Mouse (Mus musculus): ENCODE measurements around the gene Tpgs1. TPM values are rescaled to one million over a fixed set of nuclear protein-coding genes. Genes with fewer than 3 reads are reported as not detected.

Gene Tpgs1
- total and polyA plus RNA-seq, 3 experiments, result 23.5 to 48.0 TPM; not detected in 1

DNA sequence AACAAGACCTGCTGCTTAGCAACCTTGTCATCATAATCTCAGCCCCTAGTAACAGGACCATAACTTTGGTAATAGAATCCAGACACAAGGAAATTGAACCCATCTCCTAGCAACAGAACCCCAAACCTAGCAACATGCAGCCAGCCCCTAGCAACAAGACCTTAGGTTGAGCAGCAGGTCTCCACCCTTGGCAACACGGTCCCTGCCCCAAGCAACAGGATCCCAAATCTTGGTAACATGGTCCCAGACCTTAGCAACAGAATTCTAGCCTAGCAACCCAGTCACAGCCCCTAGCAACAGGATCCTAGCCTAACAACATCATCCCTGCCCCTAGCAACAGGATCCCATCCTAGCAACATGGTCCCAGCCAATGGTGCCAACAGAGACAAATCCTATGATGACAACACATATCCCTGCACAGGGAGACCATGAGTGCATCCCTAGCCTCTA, 14.2 kb upstream of the Tpgs1 start:
- TF ChIP-seq POLR2AphosphoS5 (IDR thresholded peaks at IDR 0.05; ENCODE audit: borderline replicate concordance, low read depth, low read length) (no peak), MEF2A (IDR thresholded peaks at IDR 0.05; ENCODE audit: extremely low read depth, insufficient replicate concordance, low read depth, low read length, poor library complexity, severe bottlenecking) (no peak), MAZ (IDR thresholded peaks at IDR 0.05; ENCODE audit: low read depth, low read length) (no peak), NELFE (IDR thresholded peaks at IDR 0.05; ENCODE audit: low read depth, low read length) (no peak), GABPA (IDR thresholded peaks at IDR 0.05; ENCODE audit: low read depth, low read length) (no peak), EP300 (IDR thresholded peaks at IDR 0.05; ENCODE audit: low read depth in 1 of 2, low read length in 2 of 2) (no peak), CHD2 (IDR thresholded peaks at IDR 0.05; ENCODE audit: low read length) (no peak)
- Histone ChIP-seq H3K4me1 (ENCODE audit: control insufficient read depth in 1 of 2, insufficient read depth in 2 of 2, low read length in 2 of 2) (no peaks in the 10 kb centered on the region), H3K27me3 (ENCODE audit: control insufficient read depth in 1 of 2, insufficient read depth in 2 of 2, low read length in 2 of 2) (peaks cover 0 to 1% of the 10 kb centered on the region in 2 experiments; a peak in 1 of 4 replicates), H3K9ac (ENCODE audit: control insufficient read depth, low read depth, low read length, poor library complexity, severe bottlenecking) (no peak overlapping the region), H3K4me3 (ENCODE audit: control insufficient read depth in 1 of 2, insufficient read depth in 1 of 2, low read depth in 2 of 2, low read length in 2 of 2) (no peak overlapping the region), H3K79me2 (ENCODE audit: control insufficient read depth, insufficient read depth, low read length, poor library complexity) (no peaks in the 10 kb centered on the region), H3K27ac (ENCODE audit: control insufficient read depth, low read depth, low read length) (no peak overlapping the region), H3K36me3 (ENCODE audit: control insufficient read depth in 1 of 2, insufficient read depth in 2 of 2, low read length in 2 of 2) (no peaks in the 10 kb centered on the region), H3K9me3 (replicated peaks; ENCODE audit: insufficient read depth, low read length) (no peaks in the 10 kb centered on the region)
- no peak for DNase-seq (ENCODE audit: low read depth, low spot score)

GRCm38 (mm10) chr10:79658829-79659228, 10.3 kb upstream of the Tpgs1 start:
- Histone ChIP-seq H3K79me2 (ENCODE audit: control insufficient read depth, insufficient read depth, low read length, poor library complexity) (no peaks in the 10 kb centered on the region), H3K4me1 (ENCODE audit: control insufficient read depth in 1 of 2, insufficient read depth in 2 of 2, low read length in 2 of 2) (no peaks in the 10 kb centered on the region), H3K27ac (ENCODE audit: control insufficient read depth, low read depth, low read length) (no peak overlapping the region), H3K9ac (ENCODE audit: control insufficient read depth, low read depth, low read length, poor library complexity, severe bottlenecking) (no peak overlapping the region), H3K27me3 (ENCODE audit: control insufficient read depth in 1 of 2, insufficient read depth in 2 of 2, low read length in 2 of 2) (no peaks in the 10 kb centered on the region), H3K36me3 (ENCODE audit: control insufficient read depth in 1 of 2, insufficient read depth in 2 of 2, low read length in 2 of 2) (no peaks in the 10 kb centered on the region), H3K4me3 (ENCODE audit: control insufficient read depth in 1 of 2, insufficient read depth in 1 of 2, low read depth in 2 of 2, low read length in 2 of 2) (no peak overlapping the region), H3K9me3 (replicated peaks; ENCODE audit: insufficient read depth, low read length) (no peaks in the 10 kb centered on the region)
- TF ChIP-seq CTCF (IDR thresholded peaks at IDR 0.05 in 2 of 3, conservative IDR thresholded peaks at IDR 0.05 in 1 of 3; ENCODE audit: control insufficient read depth in 1 of 3, insufficient read depth in 1 of 3, low read depth in 2 of 3, low read length in 3 of 3, poor library complexity in 1 of 3, severe bottlenecking in 1 of 3) (peak in 2 of 3 experiments; percentile 48 to 59; a peak in 4 of 6 replicates), JUND (IDR thresholded peaks at IDR 0.05; ENCODE audit: low read depth, low read length) (no peak), SMC3 (IDR thresholded peaks at IDR 0.05; ENCODE audit: low read depth, low read length) (no peak), KAT2A (conservative IDR thresholded peaks at IDR 0.05; ENCODE audit: low read depth, low read length) (no peak), ZKSCAN1 (IDR thresholded peaks at IDR 0.05; ENCODE audit: low read depth, low read length) (no peak), RAD21 (IDR thresholded peaks at IDR 0.05; ENCODE audit: low read depth, low read length) (peak; percentile 23), MXI1 (IDR thresholded peaks at IDR 0.05; ENCODE audit: low read depth, low read length) (no peak), MAZ (IDR thresholded peaks at IDR 0.05; ENCODE audit: low read depth, low read length) (no peak), TAL1 (IDR thresholded peaks at IDR 0.05; ENCODE audit: low read length) (no peak), SIN3A (IDR thresholded peaks at IDR 0.05; ENCODE audit: low read length) (no peak), MAFK (IDR thresholded peaks at IDR 0.05; ENCODE audit: borderline replicate concordance, low read depth, low read length) (no peak), RCOR1 (IDR thresholded peaks at IDR 0.05; ENCODE audit: low read depth, low read length) (no peak), EP300 (IDR thresholded peaks at IDR 0.05; ENCODE audit: low read depth in 1 of 2, low read length in 2 of 2) (no peak), MYC (IDR thresholded peaks at IDR 0.05; ENCODE audit: low read depth, low read length) (no peak), ZC3H11A (IDR thresholded peaks at IDR 0.05; ENCODE audit: low read depth, low read length) (no peak)
- peak; percentile 32 for DNase-seq (ENCODE audit: low read depth, low spot score)
